In the genomic region with DNA sequence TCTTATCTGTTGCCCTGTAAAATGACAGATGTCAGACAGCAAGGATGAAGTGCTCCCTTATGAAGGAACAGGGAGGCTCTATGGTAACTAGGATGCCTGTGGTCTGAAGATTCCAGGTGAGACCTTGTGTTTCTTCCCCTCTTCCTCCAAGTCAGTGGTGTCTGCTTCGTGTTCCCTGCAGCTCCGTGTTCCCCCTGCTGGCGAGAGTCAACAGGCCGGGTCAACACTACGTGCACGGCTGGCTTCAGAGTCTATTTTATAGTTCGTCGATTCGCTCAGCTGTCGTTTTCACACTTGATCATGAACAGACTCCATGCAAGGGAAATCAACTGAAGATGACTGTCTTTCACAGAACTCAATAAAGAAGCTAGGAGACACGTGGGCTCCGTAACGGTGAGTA, we compare ENCODE assay signal across 9 mouse cellular contexts.
A peak's percentile ranks its signal among the peaks of the same experiment; 100 is the strongest.
DNase-seq lines count a peak whose midpoint lies in the region; ATAC-seq and TF ChIP-seq lines count a peak whose summit lies in the region.
"Had no signal": no experiment of that assay in that cellular context is flagged by ENCODE, and none has a peak within 500 bp of the region (broad histone marks: within the 10 kb centered on the region; RNA-seq: fewer than 3 reads in every experiment).

No protein-coding gene starts in this region.

- no peak for ATAC-seq in lung, embryonic 14.5 days (ENCODE audit: insufficient read depth)
- ATAC-seq in limb, embryonic 11.5 days (ENCODE audit: insufficient number of reproducible peaks, low FRiP score, low TSS enrichment, low read depth), result no peak
- ATAC-seq in megakaryocyte, adult 5-6 weeks (ENCODE audit: poor library complexity, severe bottlenecking), result no peak
- ATAC-seq in activated CD4-positive, CD25-positive, alpha-beta regulatory T cell, adult 4 months, result no peak

- H3K4me1 ChIP-seq in lung, embryonic 14.5 days (ENCODE audit: insufficient read depth), result peaks cover 5% of the 10 kb centered on the region; the same call in 1 of the 2 replicates
- 0 out of 2 replicates have a peak, but pooled peaks cover 3% of the 10 kb centered on the region for H3K4me1 ChIP-seq in limb, embryonic 11.5 days (ENCODE audit: control insufficient read depth, insufficient read depth, low read length)
- H3K4me1 ChIP-seq: hindbrain, embryonic 15.5 days had no signal

- no peak overlapping the region for H3K27ac ChIP-seq in gastrocnemius, adult 2 months
- no peak overlapping the region for H3K27ac ChIP-seq in lung, embryonic 14.5 days (ENCODE audit: low read depth)
- H3K27ac ChIP-seq in limb, embryonic 11.5 days (replicated peaks; ENCODE audit: low read depth, low read length), result no peak overlapping the region
- H3K27ac ChIP-seq: hindbrain, embryonic 15.5 days had no signal

- 47% methylated on average over 13 of the region's 13 CpGs for WGBS in lung, embryonic 14.5 days
- WGBS in limb, embryonic 11.5 days, result 49% methylated on average over 13 of the region's 13 CpGs

- no peaks in the 10 kb centered on the region for H3K36me3 ChIP-seq in lung, embryonic 14.5 days (ENCODE audit: insufficient read depth)
- H3K36me3 ChIP-seq in limb, embryonic 11.5 days (ENCODE audit: control insufficient read depth, insufficient read depth, low read length), result no peaks in the 10 kb centered on the region
- H3K36me3 ChIP-seq: hindbrain, embryonic 15.5 days had no signal

- no peak overlapping the region for H3K4me2 ChIP-seq in lung, embryonic 14.5 days
- H3K4me2 ChIP-seq in limb, embryonic 11.5 days (ENCODE audit: low read depth, severe bottlenecking), result no peak overlapping the region
- H3K4me2 ChIP-seq: hindbrain, embryonic 15.5 days had no signal

- H3K9me3 ChIP-seq in lung, embryonic 14.5 days (ENCODE audit: low read depth, low read length), result no peaks in the 10 kb centered on the region
- H3K9me3 ChIP-seq in limb, embryonic 11.5 days (ENCODE audit: control insufficient read depth, low read length), result no peaks in the 10 kb centered on the region
- H3K9me3 ChIP-seq: hindbrain, embryonic 15.5 days had no signal

- H3K9ac ChIP-seq in lung, embryonic 14.5 days, result no peak overlapping the region
- H3K9ac ChIP-seq in limb, embryonic 11.5 days (ENCODE audit: low read length), result no peak overlapping the region
- H3K9ac ChIP-seq: hindbrain, embryonic 15.5 days had no signal

- H3K27me3 ChIP-seq in lung, embryonic 14.5 days (ENCODE audit: insufficient read depth, low read length), result no peaks in the 10 kb centered on the region
- H3K27me3 ChIP-seq in limb, embryonic 11.5 days (ENCODE audit: control insufficient read depth, insufficient read depth, low read length), result no peaks in the 10 kb centered on the region
- H3K27me3 ChIP-seq: hindbrain, embryonic 15.5 days had no signal

- intact Hi-C loops in gastrocnemius, adult 2 months (cut with DNase I), result loop anchor here (5.0 kb wide), 1 partner anchor 350 kb away; no protein-coding TSS in a partner anchor

- DNase-seq in gastrocnemius, adult 2 months, result no peak
- no peak for DNase-seq in gastrocnemius, postnatal 25 days
- DNase-seq in lung, embryonic 14.5 days, result peak; percentile 49
- no peak for DNase-seq in lung, postnatal 36 days
- peak; percentile 41 for DNase-seq in R1 (ENCODE audit: low read depth, low spot score)
- peak; percentile 64 for DNase-seq in limb, embryonic 11.5 days (ENCODE audit: low spot score)

- no peak overlapping the region for H3K4me3 ChIP-seq in gastrocnemius, adult 2 months
- H3K4me3 ChIP-seq in lung, embryonic 14.5 days (ENCODE audit: low read depth, low read length), result no peak overlapping the region
- no peak overlapping the region for H3K4me3 ChIP-seq in limb, embryonic 11.5 days (ENCODE audit: low read depth, low read length)
- H3K4me3 ChIP-seq: hindbrain, embryonic 15.5 days had no signal

- TF ChIP-seq CTCF in gastrocnemius, adult 2 months (IDR thresholded peaks at IDR 0.05), result peak; percentile 29
- TF ChIP-seq CTCF in lung, embryonic 14.5 days (IDR thresholded peaks at IDR 0.05; ENCODE audit: low read depth), result peak; percentile 73

Comparison
In these comparisons a context has a peak if more than half of its experiments do, and no peak if none do; other contexts are left out.
1. DNase-seq: peak in lung, embryonic 14.5 days (single experiment), R1 (single experiment) and limb, embryonic 11.5 days (single experiment); none in gastrocnemius, adult 2 months (single experiment), gastrocnemius, postnatal 25 days (single experiment) and lung, postnatal 36 days (single experiment).